Comparison of ENCODE assay signal across 8 mouse cellular contexts in genomic region chr17:28327673-28328325, GRCm38 (mm10). TPM values are rescaled to one million over a fixed set of nuclear protein-coding genes. Genes with fewer than 3 reads are reported as not detected.
DNase-seq lines count a peak whose midpoint lies in the region; ATAC-seq lines count a peak whose summit lies in the region.

No protein-coding gene starts in this region.

- H3K4me3 ChIP-seq in forebrain, embryonic 15.5 days: peak overlapping the region; percentile 87
- peak overlapping the region; percentile 62 for H3K4me3 ChIP-seq in midbrain, embryonic 12.5 days

- H3K27me3 ChIP-seq in forebrain, embryonic 15.5 days: no peaks in the 10 kb centered on the region
- H3K27me3 ChIP-seq in midbrain, embryonic 12.5 days: no peaks in the 10 kb centered on the region

- peak; percentile 52 for DNase-seq in left cerebral cortex, adult 11 months (ENCODE audit: low spot score)
- no peak for DNase-seq in left cerebral cortex, postnatal 10 days (ENCODE audit: extremely low spot score in 1 of 2, low spot score in 2 of 2)
- DNase-seq in adrenal gland, adult 2 months: peak; percentile 75
- DNase-seq in kidney, postnatal 36 days: peak; percentile 68 to 71
- no peak for DNase-seq in natural killer cell, adult 2 months (ENCODE audit: low spot score in 2 of 2)
- no peak for DNase-seq in ovary, adult 18-20 months (ENCODE audit: low spot score)

- WGBS in forebrain, embryonic 15.5 days: 9% methylated on average over 22 of the region's 22 CpGs
- 10% methylated on average over 22 of the region's 22 CpGs for WGBS in midbrain, embryonic 12.5 days

- peak overlapping the region; percentile 92 for H3K9ac ChIP-seq in forebrain, embryonic 15.5 days (replicated peaks)
- peak overlapping the region; percentile 51 for H3K9ac ChIP-seq in midbrain, embryonic 12.5 days (replicated peaks)

- ATAC-seq in forebrain, embryonic 15.5 days (replicated peaks): peak; percentile 49
- peak; percentile 71 for ATAC-seq in midbrain, embryonic 12.5 days (ENCODE audit: low FRiP score, low read depth)

- H3K27ac ChIP-seq in forebrain, embryonic 15.5 days (replicated peaks): peak overlapping the region; percentile 96
- H3K27ac ChIP-seq in midbrain, embryonic 12.5 days (replicated peaks): peak overlapping the region; percentile 92

- H3K4me2 ChIP-seq in forebrain, embryonic 15.5 days (replicated peaks): peak overlapping the region; percentile 93
- peak overlapping the region; percentile 72 for H3K4me2 ChIP-seq in midbrain, embryonic 12.5 days (replicated peaks)

- intact Hi-C loops in left cerebral cortex, postnatal 10 days (cut with DNase I): no loop called here

- no peaks in the 10 kb centered on the region for H3K9me3 ChIP-seq in forebrain, embryonic 15.5 days
- no peaks in the 10 kb centered on the region for H3K9me3 ChIP-seq in midbrain, embryonic 12.5 days

- peaks cover 15% of the 10 kb centered on the region for H3K36me3 ChIP-seq in forebrain, embryonic 15.5 days
- peaks cover 27% of the 10 kb centered on the region for H3K36me3 ChIP-seq in midbrain, embryonic 12.5 days

- peaks cover 25% of the 10 kb centered on the region for H3K4me1 ChIP-seq in forebrain, embryonic 15.5 days
- peaks cover 24% of the 10 kb centered on the region for H3K4me1 ChIP-seq in midbrain, embryonic 12.5 days

RNA-seq across cellular contexts. Expression of gene Rpl10a, which starts 0.5 kb away (rescaled TPM):
- 100 to 1,000 TPM; 454 to 468 TPM for total RNA-seq in left cerebral cortex, postnatal 10 days (2021)
- total RNA-seq in adrenal gland, adult 2 months (2021): 100 to 1,000 TPM; 826 to 935 TPM
- 2,217 and 2,897 TPM in 2 replicates for polyA plus RNA-seq in adrenal gland, adult 2 months (2012; rRNA removed)
- polyA plus RNA-seq in forebrain, embryonic 15.5 days (2015; fragmentation: Nextera tagmentation; extraction: Ambion mirVana): 359 and 384 TPM in 2 replicates
- 329 and 373 TPM in 2 replicates for polyA plus RNA-seq in midbrain, embryonic 12.5 days (2016; fragmentation: Nextera tagmentation; extraction: Ambion mirVana)

RNA-seq across cellular contexts. Expression of gene Fance, which starts 14.5 kb away (rescaled TPM):
- 10 to 100 TPM; 32.2 to 33.3 TPM for total RNA-seq in left cerebral cortex, postnatal 10 days (2021)
- 10 to 100 TPM; 19.5 to 22.5 TPM for total RNA-seq in adrenal gland, adult 2 months (2021)
- polyA plus RNA-seq in adrenal gland, adult 2 months (2012; rRNA removed): 27.8 and 31.5 TPM in 2 replicates
- polyA plus RNA-seq in forebrain, embryonic 15.5 days (2015; fragmentation: Nextera tagmentation; extraction: Ambion mirVana): 25.9 and 27.4 TPM in 2 replicates
- polyA plus RNA-seq in midbrain, embryonic 12.5 days (2016; fragmentation: Nextera tagmentation; extraction: Ambion mirVana): 28.5 and 30.5 TPM in 2 replicates

RNA-seq across cellular contexts. Expression of gene Tead3, which starts 22.8 kb away (rescaled TPM):
- total RNA-seq in left cerebral cortex, postnatal 10 days (2021): 1 to 10 TPM; 3.0 to 3.3 TPM
- 10 to 100 TPM in 1 of 2 experiments, 1 to 10 TPM in 1; 8.6 to 12.5 TPM for total RNA-seq in adrenal gland, adult 2 months (2021)
- polyA plus RNA-seq in adrenal gland, adult 2 months (2012; rRNA removed): 15.9 and 17.6 TPM in 2 replicates
- 1.9 TPM in 2 replicates for polyA plus RNA-seq in forebrain, embryonic 15.5 days (2015; fragmentation: Nextera tagmentation; extraction: Ambion mirVana)
- 5.2 and 5.7 TPM in 2 replicates for polyA plus RNA-seq in midbrain, embryonic 12.5 days (2016; fragmentation: Nextera tagmentation; extraction: Ambion mirVana)

RNA-seq across cellular contexts. Expression of gene Tulp1, which starts 37.2 kb away (rescaled TPM):
- total RNA-seq in left cerebral cortex, postnatal 10 days (2021): not detected
- not detected for total RNA-seq in adrenal gland, adult 2 months (2021)
- 0.49 and 0.91 TPM in 2 replicates for polyA plus RNA-seq in adrenal gland, adult 2 months (2012; rRNA removed)
- 1.2 and 1.8 TPM in 2 replicates for polyA plus RNA-seq in forebrain, embryonic 15.5 days (2015; fragmentation: Nextera tagmentation; extraction: Ambion mirVana)
- polyA plus RNA-seq in midbrain, embryonic 12.5 days (2016; fragmentation: Nextera tagmentation; extraction: Ambion mirVana): 4.9 and 5.1 TPM in 2 replicates

Comparison
In these comparisons a context has a peak if more than half of its experiments do, and no peak if none do; other contexts are left out.
1. DNase-seq: peak in left cerebral cortex, adult 11 months (single experiment), adrenal gland, adult 2 months (single experiment) and kidney, postnatal 36 days (2 of 2); none in left cerebral cortex, postnatal 10 days (0 of 2), natural killer cell, adult 2 months (0 of 2) and ovary, adult 18-20 months (single experiment).